In the genomic region with DNA sequence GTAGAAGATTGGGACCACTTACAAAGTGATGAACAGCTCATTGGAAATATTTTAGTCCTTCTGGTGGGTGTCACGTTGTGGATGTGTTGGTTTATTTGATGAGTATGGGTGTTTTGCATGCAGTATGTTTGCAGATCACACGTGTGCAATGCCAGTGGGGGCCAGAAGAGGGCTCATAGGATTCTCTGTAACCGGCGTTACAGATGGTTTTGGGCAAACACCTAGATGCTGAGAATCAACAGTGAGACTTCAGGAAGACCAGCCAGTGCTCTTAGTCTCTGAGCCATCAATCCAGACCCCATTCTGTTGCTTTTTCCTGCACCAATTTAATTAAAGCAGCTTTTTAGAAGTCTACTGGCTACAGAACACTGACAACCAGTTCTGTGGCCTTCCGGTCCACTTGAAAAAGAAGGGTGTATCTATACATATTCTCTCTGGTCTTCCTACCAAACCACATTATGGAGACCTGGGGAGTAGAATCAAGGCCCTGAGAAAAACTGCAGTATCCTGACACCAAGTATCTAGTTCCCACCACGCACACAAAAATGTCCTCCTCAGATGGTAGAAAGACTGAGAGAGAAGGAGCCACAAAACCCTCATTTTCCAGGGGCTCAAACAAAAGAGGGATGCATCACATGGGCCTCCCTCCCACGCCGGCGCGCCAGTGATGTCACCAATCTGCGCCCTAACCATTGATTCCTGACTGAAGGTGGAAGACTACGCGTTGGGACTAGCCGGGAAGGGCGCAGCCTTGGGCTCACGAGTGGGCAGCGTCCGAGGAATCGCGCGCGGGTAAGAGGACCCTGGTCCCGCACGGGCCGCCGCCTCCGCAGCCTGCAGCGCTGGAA, we compare ENCODE assay signal across 8 mouse cellular contexts. TPM values are rescaled to one million over a fixed set of nuclear protein-coding genes. Genes with fewer than 3 reads are reported as not detected.
DNase-seq lines count a peak whose midpoint lies in the region; ATAC-seq and TF ChIP-seq lines count a peak whose summit lies in the region.

A gene (plus strand): TSS at position 664 of the 848 bp plus-strand sequence.

- peak; percentile 50 for TF ChIP-seq CTCF in bone marrow, adult 2 months (IDR thresholded peaks at IDR 0.05; ENCODE audit: control insufficient read depth, insufficient read depth, low read length)

- ATAC-seq in embryonic facial prominence, embryonic 15.5 days (ENCODE audit: insufficient number of reproducible peaks, low FRiP score, low TSS enrichment, low read depth): peak; percentile 81
- ATAC-seq in limb, embryonic 13.5 days (ENCODE audit: low FRiP score, low read depth): peak; percentile 87
- peak; percentile 94 for ATAC-seq in midbrain, embryonic 15.5 days (replicated peaks)

- TF ChIP-seq POLR2A in bone marrow, adult 2 months (IDR thresholded peaks at IDR 0.05; ENCODE audit: borderline replicate concordance, control insufficient read depth, low read depth, low read length): no peak

- WGBS in bone marrow, adult 2 months: 4% methylated on average over 28 of the region's 28 CpGs
- WGBS in embryonic facial prominence, embryonic 15.5 days: 5% methylated on average over 28 of the region's 28 CpGs
- WGBS in limb, embryonic 13.5 days: 6% methylated on average over 28 of the region's 28 CpGs
- WGBS in midbrain, embryonic 15.5 days: 5% methylated on average over 28 of the region's 28 CpGs

- peak within 1 kb of the TSS; percentile 79 for H3K4me3 ChIP-seq in bone marrow, adult 2 months (replicated peaks; ENCODE audit: control insufficient read depth, low read depth, low read length)
- H3K4me3 ChIP-seq in embryonic facial prominence, embryonic 15.5 days (replicated peaks): peak within 1 kb of the TSS; percentile 92
- H3K4me3 ChIP-seq in limb, embryonic 13.5 days: peak within 1 kb of the TSS; percentile 95
- H3K4me3 ChIP-seq in midbrain, embryonic 15.5 days: peak within 1 kb of the TSS; percentile 92

- peak within 1 kb of the TSS; percentile 88 for H3K4me2 ChIP-seq in embryonic facial prominence, embryonic 15.5 days (replicated peaks)
- peak within 1 kb of the TSS; percentile 90 for H3K4me2 ChIP-seq in limb, embryonic 13.5 days (replicated peaks)
- peak within 1 kb of the TSS; percentile 65 for H3K4me2 ChIP-seq in midbrain, embryonic 15.5 days

- H3K4me1 ChIP-seq in bone marrow, adult 2 months (ENCODE audit: control insufficient read depth, insufficient read depth, low read length): peaks cover 2% of the 10 kb centered on the region
- peaks cover 13% of the 10 kb centered on the region; the same call in 1 of the 2 replicates for H3K4me1 ChIP-seq in embryonic facial prominence, embryonic 15.5 days
- peaks cover 10% of the 10 kb centered on the region for H3K4me1 ChIP-seq in limb, embryonic 13.5 days
- peaks cover 28% of the 10 kb centered on the region for H3K4me1 ChIP-seq in midbrain, embryonic 15.5 days

- H3K36me3 ChIP-seq in embryonic facial prominence, embryonic 15.5 days: no peaks in the 10 kb centered on the region
- no peaks in the 10 kb centered on the region for H3K36me3 ChIP-seq in limb, embryonic 13.5 days
- no peaks in the 10 kb centered on the region for H3K36me3 ChIP-seq in midbrain, embryonic 15.5 days (replicated peaks)

- H3K27me3 ChIP-seq in embryonic facial prominence, embryonic 15.5 days: no peaks in the 10 kb centered on the region; the same call in 1 of the 2 replicates
- H3K27me3 ChIP-seq in limb, embryonic 13.5 days: no peaks in the 10 kb centered on the region
- H3K27me3 ChIP-seq in midbrain, embryonic 15.5 days (replicated peaks): no peaks in the 10 kb centered on the region

- peak within 1 kb of the TSS; percentile 83 for H3K9ac ChIP-seq in embryonic facial prominence, embryonic 15.5 days
- H3K9ac ChIP-seq in limb, embryonic 13.5 days: peak within 1 kb of the TSS; percentile 94
- H3K9ac ChIP-seq in midbrain, embryonic 15.5 days: peak within 1 kb of the TSS; percentile 90

- no peak within 1 kb of the TSS; the same call in 1 of the 2 replicates for H3K27ac ChIP-seq in bone marrow, adult 2 months (ENCODE audit: control insufficient read depth, insufficient read depth, low read depth, low read length, poor library complexity)
- peak within 1 kb of the TSS; percentile 65 for H3K27ac ChIP-seq in embryonic facial prominence, embryonic 15.5 days (replicated peaks)
- peak within 1 kb of the TSS; percentile 65 for H3K27ac ChIP-seq in limb, embryonic 13.5 days
- peak within 1 kb of the TSS; percentile 92 for H3K27ac ChIP-seq in midbrain, embryonic 15.5 days

- peak; percentile 87 for DNase-seq in A20 (ENCODE audit: low read depth, low spot score)
- peak; percentile 70 for DNase-seq in heart, adult 8-10 months (ENCODE audit: low spot score)
- DNase-seq in kidney, adult 9 months: peak; percentile 66
- DNase-seq in spleen, postnatal 10 days (ENCODE audit: low spot score in 2 of 2): peak; percentile 37 to 79

- no peaks in the 10 kb centered on the region for H3K9me3 ChIP-seq in embryonic facial prominence, embryonic 15.5 days (replicated peaks)
- H3K9me3 ChIP-seq in limb, embryonic 13.5 days: no peaks in the 10 kb centered on the region
- H3K9me3 ChIP-seq in midbrain, embryonic 15.5 days: no peaks in the 10 kb centered on the region

RNA-seq across cellular contexts. Expression of the gene that starts here (rescaled TPM):
- 17.6 and 48.3 TPM in 2 replicates for polyA plus RNA-seq in bone marrow, adult 2 months (2011; ENCODE audit: insufficient read depth, insufficient read length, low replicate concordance, missing spikeins)
- polyA plus RNA-seq in embryonic facial prominence, embryonic 15.5 days (2015; fragmentation: Nextera tagmentation; extraction: Ambion mirVana): 10.0 and 11.5 TPM in 2 replicates
- 10 to 100 TPM; 10.8 to 13.0 (median 12.4) TPM for total RNA-seq in heart, adult 8-10 months (2022)
- 11.2 and 12.4 TPM in 2 replicates for polyA plus RNA-seq in limb, embryonic 13.5 days (2015; fragmentation: Nextera tagmentation; extraction: Ambion mirVana)
- 33.3 and 33.4 TPM in 2 replicates for polyA plus RNA-seq in midbrain, embryonic 15.5 days (2015; fragmentation: Nextera tagmentation; extraction: Ambion mirVana)
